ENCODE assay signal across 8 mouse cellular contexts in the genomic region with DNA sequence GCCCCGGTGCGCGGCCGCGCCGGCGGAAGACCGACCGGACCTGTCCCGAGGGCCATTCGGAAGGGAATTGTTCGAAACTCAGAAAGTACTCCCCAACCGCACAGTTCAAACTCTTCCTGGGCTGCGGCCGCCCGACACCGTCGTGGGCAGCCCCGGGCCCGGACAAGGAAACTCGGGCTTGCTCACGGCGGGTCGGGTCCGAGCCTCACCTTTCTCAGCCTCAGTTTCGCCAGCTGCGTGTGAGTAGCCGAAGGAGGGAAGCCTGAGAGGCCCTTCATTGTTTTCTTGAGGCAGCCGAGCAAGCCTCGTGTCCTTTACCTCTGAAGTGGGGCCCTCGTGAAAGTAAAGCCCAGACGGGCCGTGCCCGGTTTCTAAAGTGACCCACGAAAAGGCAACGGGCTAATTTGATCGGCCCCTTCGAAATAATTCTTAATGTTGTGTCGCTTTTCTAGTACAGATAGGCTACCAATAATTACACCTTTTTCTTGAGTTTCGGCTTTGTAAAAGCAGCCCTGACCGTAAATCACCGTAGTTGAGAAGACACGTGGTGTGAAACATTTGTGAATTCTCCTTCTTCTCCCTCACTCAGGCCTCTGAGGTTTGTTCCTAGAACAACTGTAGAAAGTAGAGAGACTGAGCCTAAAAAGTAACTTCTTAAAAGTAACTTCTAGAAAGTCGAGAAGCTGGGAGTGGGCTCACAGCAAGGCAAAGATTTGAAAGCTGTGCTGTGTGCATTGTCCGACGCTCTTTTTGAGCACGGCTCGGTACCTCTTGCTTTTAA. TPM values are rescaled to one million over a fixed set of nuclear protein-coding genes. Genes with fewer than 3 reads are reported as not detected.
DNase-seq lines count a peak whose midpoint lies in the region; ATAC-seq and TF ChIP-seq lines count a peak whose summit lies in the region.

No protein-coding gene starts in this region.

- TF ChIP-seq CTCF in small intestine, adult 2 months (IDR thresholded peaks at IDR 0.05; ENCODE audit: extremely low read depth, insufficient read length, insufficient replicate concordance, low read depth, low read length): no peak

- peak overlapping the region; percentile 64 for H3K4me3 ChIP-seq in lung, embryonic 15.5 days
- H3K4me3 ChIP-seq in forebrain, embryonic 14.5 days (ENCODE audit: low read depth, low read length): peak overlapping the region; percentile 50
- H3K4me3 ChIP-seq in limb, embryonic 15.5 days: peak overlapping the region; percentile 62
- H3K4me3 ChIP-seq in small intestine, adult 2 months (ENCODE audit: low read depth, low read length): peak overlapping the region; percentile 64

- WGBS in lung, embryonic 15.5 days: 6% methylated on average over 48 of the region's 48 CpGs
- WGBS in forebrain, embryonic 14.5 days: 4% methylated on average over 48 of the region's 48 CpGs
- 4% methylated on average over 48 of the region's 48 CpGs for WGBS in limb, embryonic 15.5 days
- WGBS in small intestine, adult 2 months: 13% methylated on average over 48 of the region's 48 CpGs

- H3K9me3 ChIP-seq in lung, embryonic 15.5 days: no peaks in the 10 kb centered on the region
- no peaks in the 10 kb centered on the region for H3K9me3 ChIP-seq in forebrain, embryonic 14.5 days (replicated peaks; ENCODE audit: control insufficient read depth, low read length)
- H3K9me3 ChIP-seq in limb, embryonic 15.5 days: no peaks in the 10 kb centered on the region

- H3K36me3 ChIP-seq in lung, embryonic 15.5 days: no peaks in the 10 kb centered on the region
- H3K36me3 ChIP-seq in forebrain, embryonic 14.5 days (ENCODE audit: control insufficient read depth, insufficient read depth, low read length): no peaks in the 10 kb centered on the region
- no peaks in the 10 kb centered on the region for H3K36me3 ChIP-seq in limb, embryonic 15.5 days
- H3K36me3 ChIP-seq in small intestine, adult 2 months (ENCODE audit: control insufficient read depth, insufficient read depth, low read length): no peaks in the 10 kb centered on the region

- peak overlapping the region; percentile 90 for H3K27ac ChIP-seq in lung, embryonic 15.5 days
- peak overlapping the region; percentile 52 for H3K27ac ChIP-seq in forebrain, embryonic 14.5 days (ENCODE audit: low read depth, low read length)
- peak overlapping the region; percentile 91 for H3K27ac ChIP-seq in limb, embryonic 15.5 days
- H3K27ac ChIP-seq in small intestine, adult 2 months (ENCODE audit: insufficient read depth, low read depth, low read length): no peak overlapping the region

- H3K4me2 ChIP-seq in lung, embryonic 15.5 days: peak overlapping the region; percentile 59
- peak overlapping the region; percentile 51 for H3K4me2 ChIP-seq in forebrain, embryonic 14.5 days (ENCODE audit: low read length)
- H3K4me2 ChIP-seq in limb, embryonic 15.5 days: peak overlapping the region; percentile 47

- ATAC-seq in lung, embryonic 15.5 days (ENCODE audit: borderline replicate concordance, extremely low read depth, low FRiP score, low TSS enrichment): no peak; the same call in 1 of the 2 replicates
- no peak; the same call in 1 of the 2 replicates for ATAC-seq in forebrain, embryonic 14.5 days
- ATAC-seq in limb, embryonic 15.5 days (ENCODE audit: insufficient number of reproducible peaks, low FRiP score, low TSS enrichment, low read depth): 0 out of 2 replicates have a peak, but pooled peaks have one; percentile 4

- TF ChIP-seq POLR2A in small intestine, adult 2 months (IDR thresholded peaks at IDR 0.05; ENCODE audit: low read depth, low read length): no peak

- peaks cover 89% of the 10 kb centered on the region for H3K27me3 ChIP-seq in lung, embryonic 15.5 days
- peaks cover 59% of the 10 kb centered on the region for H3K27me3 ChIP-seq in forebrain, embryonic 14.5 days (replicated peaks; ENCODE audit: control insufficient read depth, insufficient read depth, low read length)
- H3K27me3 ChIP-seq in limb, embryonic 15.5 days: peaks cover 68% of the 10 kb centered on the region
- H3K27me3 ChIP-seq in small intestine, adult 2 months (ENCODE audit: control insufficient read depth, insufficient read depth, low read length): peaks cover 42% of the 10 kb centered on the region

- peak overlapping the region; percentile 66 for H3K9ac ChIP-seq in lung, embryonic 15.5 days
- H3K9ac ChIP-seq in forebrain, embryonic 14.5 days (ENCODE audit: low read length): peak overlapping the region; percentile 72
- H3K9ac ChIP-seq in limb, embryonic 15.5 days: peak overlapping the region; percentile 54

- DNase-seq in lung, postnatal 10 days: no peak
- peak; percentile 36 for DNase-seq in forebrain, embryonic 14.5 days (ENCODE audit: low spot score)
- DNase-seq in cerebellum, adult 18-20 months: no peak
- no peak for DNase-seq in right cerebral cortex, postnatal 25 days
- no peak for DNase-seq in c-Kit-positive CD71-positive TER-119-positive erythroid progenitor cells, embryonic 14.5 days (ENCODE audit: low spot score)

- peaks cover 9% of the 10 kb centered on the region; the same call in 1 of the 2 replicates for H3K4me1 ChIP-seq in lung, embryonic 15.5 days
- H3K4me1 ChIP-seq in forebrain, embryonic 14.5 days (ENCODE audit: control insufficient read depth, insufficient read depth, low read length): no peaks in the 10 kb centered on the region
- H3K4me1 ChIP-seq in limb, embryonic 15.5 days: peaks cover 14% of the 10 kb centered on the region
- H3K4me1 ChIP-seq in small intestine, adult 2 months (ENCODE audit: control insufficient read depth, insufficient read depth, insufficient read length, low read length): no peaks in the 10 kb centered on the region

RNA-seq across cellular contexts. Expression of gene Grb10, which starts 0.6 kb away (rescaled TPM):
- polyA plus RNA-seq in lung, embryonic 15.5 days (2015; fragmentation: Nextera tagmentation; extraction: Ambion mirVana): 600 and 609 TPM in 2 replicates
- polyA plus RNA-seq in forebrain, embryonic 14.5 days (2014; fragmentation: Nextera tagmentation; extraction: Ambion mirVana): 59.7 and 66.2 TPM in 2 replicates
- 434 and 451 TPM in 2 replicates for polyA plus RNA-seq in limb, embryonic 15.5 days (2015; fragmentation: Nextera tagmentation; extraction: Ambion mirVana)
- polyA plus RNA-seq in small intestine, adult 2 months (2012; rRNA removed): 2.5 and 2.6 TPM in 2 replicates

Comparison
In these comparisons a context has a peak if more than half of its experiments do, and no peak if none do; other contexts are left out.
1. RNA of gene Grb10, which starts 0.6 kb away (polyA plus RNA-seq): 600 to 609 TPM in lung, embryonic 15.5 days, 434 to 451 TPM in limb, embryonic 15.5 days and 59.7 to 66.2 TPM in forebrain, embryonic 14.5 days; 2.5 to 2.6 TPM in small intestine, adult 2 months; every median in the first group is over 10 times any median in the second.
2. Peak in every context shown above with its lines, with median percentiles within 50 percentile points of each other: H3K4me2 ChIP-seq, H3K4me3 ChIP-seq and H3K9ac ChIP-seq.